Mouse (Mus musculus) kidney, postnatal 10 days (tissue): ENCODE measurements around the gene Mau2.

ENCODE experiments used
- DNase-seq: peaks from one replicate; pipeline ENCODE4 v3.0.0; 2021; ENCODE audit warnings: mixed read lengths

Gene Mau2

GRCm38 (mm10) chr8:69973063-69973441, 69.5 kb downstream of the Mau2 start:
- no peak for DNase-seq

- DNase-seq, result no peak
These were observed 71.7 kb downstream of the Mau2 start for GRCm38 (mm10) chr8:69970880-69971279.

GRCm38 (mm10) chr8:69967291-69967933, 75.1 kb downstream of the Mau2 start:
- DNase-seq, result no peak
